Mouse (Mus musculus): ENCODE results near the gene Ppp1r9b. TPM values are rescaled to one million over a fixed set of nuclear protein-coding genes. Genes with fewer than 3 reads are reported as not detected.
"Not testable (repeated sequence)": the region's sequence is repeated elsewhere in the genome, so short reads cannot be mapped to it uniquely, and the experiment has no call there.

The Ppp1r9b gene
- total and polyA plus RNA-seq, 2 experiments from 2014 or later = 20.4 to 217 TPM

DNA sequence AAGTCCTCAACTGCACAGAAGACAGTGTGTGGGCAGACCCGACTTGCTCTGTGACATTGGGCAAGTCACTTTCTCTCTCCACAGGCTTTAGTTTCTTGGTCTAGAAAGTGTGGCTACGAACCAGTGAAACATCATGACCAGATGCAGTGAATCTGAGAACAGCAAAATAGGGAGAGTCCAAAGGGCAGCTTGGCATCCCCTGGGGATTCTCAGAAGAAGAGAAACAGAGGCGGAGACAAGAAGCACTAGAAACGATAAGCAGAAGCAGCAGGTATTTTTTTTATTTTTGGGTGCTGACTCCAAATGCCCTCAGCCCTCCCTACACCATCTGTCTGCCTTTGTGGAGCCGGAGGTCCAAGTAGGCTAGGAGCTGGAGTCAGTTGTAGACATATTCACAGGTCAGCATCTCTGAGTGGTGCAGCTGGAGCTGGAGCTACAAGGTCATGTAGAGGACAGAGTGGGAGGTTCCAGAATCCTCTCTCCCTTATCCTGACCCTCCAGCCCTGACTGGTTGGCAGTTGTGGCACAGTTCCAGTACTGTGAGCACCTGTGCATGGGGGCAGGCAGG, 28.2 kb upstream of the Ppp1r9b start:
- no peaks in the 10 kb centered on the region for H3K36me3 ChIP-seq (ENCODE audit: insufficient read depth, low read length)
- TF ChIP-seq CTCF (IDR thresholded peaks at IDR 0.05) = no peak
- no peaks in the 10 kb centered on the region for H3K27me3 ChIP-seq (ENCODE audit: insufficient read depth, low read length)
- 81% methylated on average over 5 of the region's 5 CpGs for WGBS
- H3K4me1 ChIP-seq (ENCODE audit: insufficient read depth, low read length) = no peaks in the 10 kb centered on the region
- H3K4me2 ChIP-seq (ENCODE audit: low read depth, low read length, poor library complexity, severe bottlenecking) = no peak overlapping the region
- no peak overlapping the region for H3K9ac ChIP-seq (replicated peaks; ENCODE audit: low read length, poor library complexity, severe bottlenecking)
- DNase-seq (ENCODE audit: low spot score) (no peak), ATAC-seq (ENCODE audit: low FRiP score) (no peak)
- H3K9me3 ChIP-seq (ENCODE audit: low read length) = no peaks in the 10 kb centered on the region
- H3K4me3 ChIP-seq (ENCODE audit: low read depth, low read length) = no peak overlapping the region
- H3K27ac ChIP-seq (ENCODE audit: low read depth, low read length) = no peak overlapping the region

DNA sequence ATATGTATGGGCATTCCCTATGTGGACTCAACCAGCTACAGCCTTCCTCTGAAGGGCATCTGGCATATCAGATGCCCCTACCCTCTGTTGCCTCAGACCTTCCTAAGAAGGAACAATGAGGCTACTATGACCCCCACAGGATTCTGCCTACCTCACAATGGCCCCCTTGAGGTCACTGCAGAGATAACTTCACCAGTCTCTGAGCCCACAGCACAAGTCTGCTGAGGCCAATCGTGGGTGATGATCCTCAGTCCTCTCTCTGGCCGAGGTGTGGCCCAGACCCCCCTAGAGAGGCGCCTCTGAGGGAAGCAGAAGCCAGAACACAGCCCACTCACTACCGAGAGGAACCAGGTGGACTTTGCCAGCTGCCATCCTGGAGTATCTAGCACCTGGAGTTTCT, 23.4 kb upstream of the Ppp1r9b start, which contains the start of gene Hils1:
Gene Hils1, plus strand, starts transcription at position 175 of the 400 bp plus-strand sequence.
- Histone ChIP-seq H3K27ac (ENCODE audit: low read depth, low read length) (no peak within 1 kb of the TSS), H3K4me3 (ENCODE audit: low read depth, low read length) (no peak within 1 kb of the TSS), H3K4me2 (ENCODE audit: low read depth, low read length, poor library complexity, severe bottlenecking) (no peak within 1 kb of the TSS), H3K9ac (replicated peaks; ENCODE audit: low read length, poor library complexity, severe bottlenecking) (no peak within 1 kb of the TSS), H3K9me3 (ENCODE audit: low read length) (no peaks in the 10 kb centered on the region), H3K4me1 (ENCODE audit: insufficient read depth, low read length) (no peaks in the 10 kb centered on the region), H3K36me3 (ENCODE audit: insufficient read depth, low read length) (no peaks in the 10 kb centered on the region), H3K27me3 (ENCODE audit: insufficient read depth, low read length) (no peaks in the 10 kb centered on the region)
- ATAC-seq (ENCODE audit: low FRiP score) (no peak), DNase-seq (ENCODE audit: low spot score) (no peak)
- WGBS = 67% methylated on average over 4 of the region's 4 CpGs
- 0 out of 2 replicates have a peak, but pooled peaks have one; percentile 3 for TF ChIP-seq CTCF (IDR thresholded peaks at IDR 0.05)

DNA sequence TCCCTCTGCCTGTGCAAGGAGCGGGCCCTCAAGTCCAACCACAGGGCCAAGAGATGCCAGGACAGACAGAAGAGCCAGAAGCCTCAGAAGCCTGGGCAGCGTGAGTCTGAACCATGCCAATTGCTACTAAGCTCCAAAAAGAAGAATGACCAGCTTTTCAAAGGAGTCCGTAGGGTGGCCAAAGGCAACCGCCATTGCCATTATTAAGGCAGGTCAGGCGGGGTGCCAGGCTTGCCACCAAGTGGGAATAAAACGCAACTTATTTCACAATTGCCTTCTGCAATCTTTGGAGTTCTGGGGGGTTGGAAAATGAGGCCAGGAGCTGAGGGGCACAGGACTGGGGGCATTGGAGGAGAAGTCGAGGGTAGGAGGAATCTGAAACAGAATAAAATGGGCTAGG, 22.6 kb upstream of the Ppp1r9b start:
- DNase-seq (ENCODE audit: low spot score) = peak; percentile 26
- no peak for ATAC-seq (ENCODE audit: low FRiP score)
- H3K4me3 ChIP-seq (ENCODE audit: low read depth, low read length) = no peak overlapping the region
- no peak overlapping the region for H3K4me2 ChIP-seq (ENCODE audit: low read depth, low read length, poor library complexity, severe bottlenecking)
- H3K27me3 ChIP-seq (ENCODE audit: insufficient read depth, low read length) = no peaks in the 10 kb centered on the region
- WGBS = 68% methylated on average over 7 of the region's 7 CpGs
- no peaks in the 10 kb centered on the region for H3K4me1 ChIP-seq (ENCODE audit: insufficient read depth, low read length)
- TF ChIP-seq CTCF (IDR thresholded peaks at IDR 0.05) = no peak
- H3K9me3 ChIP-seq (ENCODE audit: low read length) = no peaks in the 10 kb centered on the region
- no peak overlapping the region for H3K9ac ChIP-seq (replicated peaks; ENCODE audit: low read length, poor library complexity, severe bottlenecking)
- no peak overlapping the region for H3K27ac ChIP-seq (ENCODE audit: low read depth, low read length)
- H3K36me3 ChIP-seq (ENCODE audit: insufficient read depth, low read length) = no peaks in the 10 kb centered on the region

- not testable (repeated sequence) for H3K4me1 ChIP-seq (ENCODE audit: insufficient read depth, low read length); H3K4me2 ChIP-seq (ENCODE audit: low read depth, low read length, poor library complexity, severe bottlenecking); H3K4me3 ChIP-seq (ENCODE audit: low read depth, low read length); ATAC-seq (ENCODE audit: low FRiP score); H3K27ac ChIP-seq (ENCODE audit: low read depth, low read length); H3K9ac ChIP-seq (replicated peaks; ENCODE audit: low read length, poor library complexity, severe bottlenecking); DNase-seq (ENCODE audit: low spot score); H3K36me3 ChIP-seq (ENCODE audit: insufficient read depth, low read length); H3K9me3 ChIP-seq (ENCODE audit: low read length); H3K27me3 ChIP-seq (ENCODE audit: insufficient read depth, low read length)
- WGBS = 92% methylated on average over 4 of the region's 4 CpGs
These were observed 21.1 kb upstream of the Ppp1r9b start for GRCm38 (mm10) chr11:94969709-94970108.

- no peaks in the 10 kb centered on the region for H3K36me3 ChIP-seq (ENCODE audit: insufficient read depth, low read length)
- H3K4me3 ChIP-seq (ENCODE audit: low read depth, low read length) = no peak overlapping the region
- WGBS = 64% methylated on average over 15 of the region's 15 CpGs
- ATAC-seq (ENCODE audit: low FRiP score) = peak; percentile 81; the same call in 1 of the 2 replicates
- peak; percentile 88 for DNase-seq (ENCODE audit: low spot score)
- TF ChIP-seq CTCF (IDR thresholded peaks at IDR 0.05) = peak; percentile 95
- no peaks in the 10 kb centered on the region for H3K4me1 ChIP-seq (ENCODE audit: insufficient read depth, low read length)
- no peaks in the 10 kb centered on the region for H3K9me3 ChIP-seq (ENCODE audit: low read length)
- no peak overlapping the region for H3K27ac ChIP-seq (ENCODE audit: low read depth, low read length)
- H3K9ac ChIP-seq (replicated peaks; ENCODE audit: low read length, poor library complexity, severe bottlenecking) = no peak overlapping the region
- no peaks in the 10 kb centered on the region for H3K27me3 ChIP-seq (ENCODE audit: insufficient read depth, low read length)
- H3K4me2 ChIP-seq (ENCODE audit: low read depth, low read length, poor library complexity, severe bottlenecking) = no peak overlapping the region
These were observed 20.5 kb upstream of the Ppp1r9b start for GRCm38 (mm10) chr11:94970210-94970943.

DNA sequence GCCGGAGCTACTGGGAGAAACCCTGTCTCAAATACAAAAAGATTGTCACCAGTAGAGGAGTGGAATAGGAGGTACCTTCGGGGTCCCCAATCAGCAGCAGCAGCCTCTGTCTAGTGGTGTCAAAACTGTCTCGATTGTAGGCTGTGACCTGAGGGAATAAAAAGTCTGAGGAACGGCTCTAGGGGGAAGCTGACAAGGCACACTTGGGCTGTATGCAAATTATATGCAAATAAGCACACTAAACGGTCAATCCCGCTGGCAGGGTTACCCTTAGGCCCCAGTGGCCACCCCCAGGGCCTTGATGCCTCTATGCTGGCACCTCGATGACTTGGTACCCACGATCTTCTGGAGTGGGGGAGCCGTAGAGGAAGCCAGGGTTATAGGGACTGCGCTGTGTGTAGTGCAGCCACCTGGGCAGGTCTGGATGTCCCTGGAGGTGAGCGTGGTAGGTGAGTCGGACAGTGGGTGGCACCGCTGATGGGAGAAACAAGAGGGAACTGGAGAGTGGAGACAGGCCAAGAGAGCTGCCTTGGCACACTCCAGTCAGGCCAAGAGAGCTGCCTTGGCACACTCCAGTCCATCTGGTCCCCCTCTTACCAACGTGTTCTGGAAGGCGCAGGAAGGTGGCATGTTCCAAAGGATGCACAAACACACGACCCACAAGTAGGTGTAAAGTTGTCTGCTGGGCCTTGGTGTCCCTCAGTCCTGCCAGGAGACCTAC, 18.8 kb upstream of the Ppp1r9b start:
- no peak overlapping the region for H3K27ac ChIP-seq (ENCODE audit: low read depth, low read length)
- no peaks in the 10 kb centered on the region for H3K36me3 ChIP-seq (ENCODE audit: insufficient read depth, low read length)
- H3K9me3 ChIP-seq (ENCODE audit: low read length) = no peaks in the 10 kb centered on the region
- DNase-seq (ENCODE audit: low spot score) = no peak
- H3K4me2 ChIP-seq (ENCODE audit: low read depth, low read length, poor library complexity, severe bottlenecking) = no peak overlapping the region
- no peak overlapping the region for H3K4me3 ChIP-seq (ENCODE audit: low read depth, low read length)
- no peak for ATAC-seq (ENCODE audit: low FRiP score)
- H3K27me3 ChIP-seq (ENCODE audit: insufficient read depth, low read length) = no peaks in the 10 kb centered on the region
- WGBS = 59% methylated on average over 16 of the region's 16 CpGs
- TF ChIP-seq CTCF (IDR thresholded peaks at IDR 0.05) = no peak
- H3K4me1 ChIP-seq (ENCODE audit: insufficient read depth, low read length) = no peaks in the 10 kb centered on the region
- H3K9ac ChIP-seq (replicated peaks; ENCODE audit: low read length, poor library complexity, severe bottlenecking) = no peak overlapping the region

Data from midbrain, postnatal 0 days (tissue).